Mouse (Mus musculus): ENCODE measurements around the gene Ppp2r5a. TPM values are rescaled to one million over a fixed set of nuclear protein-coding genes. Genes with fewer than 3 reads are reported as not detected.
A peak's percentile ranks its signal among the peaks of the same experiment; 100 is the strongest.

The Ppp2r5a gene
- total and polyA plus RNA-seq, 3 experiments = 40.3 to 96.7 (median 62.0) TPM

- Histone ChIP-seq H3K79me2 (replicated peaks; ENCODE audit: control insufficient read depth, extremely low read depth, insufficient read depth, poor library complexity, severe bottlenecking) (peaks cover 15% of the 10 kb centered on the region), H3K4me1 (ENCODE audit: control insufficient read depth in 1 of 2, insufficient read depth in 2 of 2) (peaks cover 19 to 52% of the 10 kb centered on the region in 2 experiments), H3K36me3 (replicated peaks in 1 of 2; ENCODE audit: control insufficient read depth in 1 of 2, insufficient read depth in 1 of 2, low read length in 1 of 2) (peaks cover 4 to 38% of the 10 kb centered on the region in 2 experiments), H3K9me3 (replicated peaks; ENCODE audit: low read length) (no peaks in the 10 kb centered on the region), H3K27ac (ENCODE audit: insufficient read depth, low read depth) (no peak overlapping the region), H3K9ac (ENCODE audit: insufficient read depth, low read depth) (no peak overlapping the region), H3K4me3 (replicated peaks in 1 of 3; ENCODE audit: low read depth in 2 of 3, low read length in 2 of 3, poor library complexity in 1 of 3) (no peak overlapping the region), H3K27me3 (replicated peaks) (no peaks in the 10 kb centered on the region), H3K4me2 (ENCODE audit: insufficient read depth, low read depth, poor library complexity, severe bottlenecking) (peak overlapping the region; percentile 73)
- TF ChIP-seq EP300 (IDR thresholded peaks at IDR 0.05; ENCODE audit: low read length) (no peak), MYC (IDR thresholded peaks at IDR 0.05; ENCODE audit: low read depth, low read length) (no peak), SIN3A (IDR thresholded peaks at IDR 0.05; ENCODE audit: low read length) (no peak), CHD1 (IDR thresholded peaks at IDR 0.05; ENCODE audit: low read depth, low read length) (no peak), JUND (conservative IDR thresholded peaks at IDR 0.05; ENCODE audit: low read depth, low read length) (no peak), GABPA (IDR thresholded peaks at IDR 0.05; ENCODE audit: insufficient replicate concordance, low read depth, low read length) (no peak), ELF1 (IDR thresholded peaks at IDR 0.05; ENCODE audit: low read depth, low read length) (no peak), USF1 (IDR thresholded peaks at IDR 0.05; ENCODE audit: low read depth, low read length) (no peak), TBP (conservative IDR thresholded peaks at IDR 0.05; ENCODE audit: low read depth, low read length) (no peak), TCF12 (IDR thresholded peaks at IDR 0.05; ENCODE audit: low read depth, low read length) (no peak)
- dilution Hi-C loops (cut with MboI; ENCODE audit: extremely low pct_ligation_motif_present, extremely low pct_unique_long_range_greater_than_20kb, low sequenced_read_pairs) = no loop called here
- in situ Hi-C loops (cut with MboI; ENCODE audit: low pct_ligation_motif_present, low pct_unique_long_range_greater_than_20kb, low sequenced_read_pairs) = loop anchor here (25.0 kb wide), 1 partner anchor 485 kb away; the partner anchor contains the start of gene Nek2
- no peak for DNase-seq (ENCODE audit: extremely low read depth)
These were observed 75.8 kb downstream of the Ppp2r5a start for GRCm38 (mm10) chr1:191327258-191327657.

GRCm38 (mm10) chr1:191326233-191326882 is 76.7 kb downstream of the Ppp2r5a start:
- H3K9ac ChIP-seq (ENCODE audit: insufficient read depth, low read depth) = peak overlapping the region; percentile 77
- H3K4me1 ChIP-seq (ENCODE audit: control insufficient read depth in 1 of 2, insufficient read depth in 2 of 2) = peaks cover 19 to 52% of the 10 kb centered on the region in 2 experiments
- no peaks in the 10 kb centered on the region for H3K9me3 ChIP-seq (replicated peaks; ENCODE audit: low read length)
- DNase-seq (ENCODE audit: extremely low read depth) = peak; percentile 71
- peaks cover 0 to 29% of the 10 kb centered on the region in 2 experiments for H3K36me3 ChIP-seq (replicated peaks in 1 of 2; ENCODE audit: control insufficient read depth in 1 of 2, insufficient read depth in 1 of 2, low read length in 1 of 2)
- TF ChIP-seq MAX (IDR thresholded peaks at IDR 0.05; ENCODE audit: low read length) (peak; percentile 53; the same call in 1 of the 2 replicates), EP300 (IDR thresholded peaks at IDR 0.05; ENCODE audit: low read length) (no peak), UBTF (IDR thresholded peaks at IDR 0.05; ENCODE audit: low read depth, low read length) (peak; percentile 88), ZC3H11A (IDR thresholded peaks at IDR 0.05; ENCODE audit: low read depth, low read length) (no peak), MXI1 (IDR thresholded peaks at IDR 0.05; ENCODE audit: low read depth, low read length) (0 out of 2 replicates have a peak, but pooled peaks have one; percentile 4), ETS1 (conservative IDR thresholded peaks at IDR 0.05; ENCODE audit: low read depth, low read length) (0 out of 2 replicates have a peak, but pooled peaks have one; percentile 13), SIN3A (IDR thresholded peaks at IDR 0.05; ENCODE audit: low read length) (no peak), ZMIZ1 (IDR thresholded peaks at IDR 0.05; ENCODE audit: low read depth, low read length) (0 out of 2 replicates have a peak, but pooled peaks have one; percentile 11), POLR2AphosphoS2 (IDR thresholded peaks at IDR 0.05; ENCODE audit: low read depth, low read length) (no peak), MYC (IDR thresholded peaks at IDR 0.05; ENCODE audit: low read depth, low read length) (no peak), CHD1 (IDR thresholded peaks at IDR 0.05; ENCODE audit: low read depth, low read length) (peak; percentile 29; the same call in 1 of the 2 replicates), RAD21 (IDR thresholded peaks at IDR 0.05; ENCODE audit: low read depth, low read length) (no peak), IRF4 (IDR thresholded peaks at IDR 0.05; ENCODE audit: low read depth, low read length) (peak; percentile 44; the same call in 1 of the 2 replicates)
- peak overlapping the region; percentile 61 to 96 (median 93) for H3K4me3 ChIP-seq (replicated peaks in 1 of 3; ENCODE audit: low read depth in 2 of 3, low read length in 2 of 3, poor library complexity in 1 of 3)
- H3K27me3 ChIP-seq (replicated peaks) = no peaks in the 10 kb centered on the region
- dilution Hi-C loops (cut with MboI; ENCODE audit: extremely low pct_ligation_motif_present, extremely low pct_unique_long_range_greater_than_20kb, low sequenced_read_pairs) (no loop called here), in situ Hi-C loops (cut with MboI; ENCODE audit: low pct_ligation_motif_present, low pct_unique_long_range_greater_than_20kb, low sequenced_read_pairs) (loop anchor here (25.0 kb wide), 1 partner anchor 486 kb away; the partner anchor contains the start of gene Nek2)
- peaks cover 15% of the 10 kb centered on the region for H3K79me2 ChIP-seq (replicated peaks; ENCODE audit: control insufficient read depth, extremely low read depth, insufficient read depth, poor library complexity, severe bottlenecking)
- peak overlapping the region; percentile 68 for H3K27ac ChIP-seq (ENCODE audit: insufficient read depth, low read depth)
- peak overlapping the region; percentile 73 for H3K4me2 ChIP-seq (ENCODE audit: insufficient read depth, low read depth, poor library complexity, severe bottlenecking)

All from CH12.LX (cell line).